Mouse (Mus musculus) cerebellum, adult 2 months (tissue): ENCODE results near the gene Reck. TPM values are rescaled to one million over a fixed set of nuclear protein-coding genes. Genes with fewer than 3 reads are reported as not detected.

Experiments used
- DNase-seq, 2 experiments: peaks; one replicate each; pipeline ENCODE4 v3.0.0; 2021
- H3K27ac ChIP-seq: fragments of 200-500 bp; 2 replicates; pipeline ENCODE4 v1.5.1; 2012; ENCODE audit warnings: low read length, control low read depth, inconsistent platforms; ENCODE audit not compliant: insufficient read depth
- H3K27me3 ChIP-seq: fragments of 200-500 bp; 2 replicates; pipeline ENCODE4 v1.6.1; 2012; ENCODE audit warnings: inconsistent platforms, mild to moderate bottlenecking, low read length, moderate library complexity; ENCODE audit not compliant: control insufficient read depth, insufficient read depth
- H3K4me1 ChIP-seq: fragments of 200-500 bp; 2 replicates; pipeline ENCODE4 v1.6.1; 2011; ENCODE audit warnings: low read length; ENCODE audit not compliant: control insufficient read depth, insufficient read depth
- H3K4me3 ChIP-seq: fragments of 200-500 bp; replicated peaks from 2 replicates; pipeline ENCODE3; 2011; ENCODE audit warnings: mild to moderate bottlenecking, low read depth, low read length, control low read depth; ENCODE audit not compliant: insufficient read depth
- CTCF ChIP-seq: fragments of 200-500 bp; IDR thresholded peaks from 2 replicates; pipeline ENCODE4 v1.5.1; 2011; ENCODE audit warnings: low read depth, mild to moderate bottlenecking, control low read depth, low read length, moderate library complexity, borderline replicate concordance; ENCODE audit not compliant: insufficient read depth
- POLR2A ChIP-seq: fragments of 200-500 bp; IDR thresholded peaks from 2 replicates; pipeline ENCODE4 v1.6.1; 2011; ENCODE audit warnings: low read length, control low read depth, borderline replicate concordance; ENCODE audit not compliant: insufficient read depth
- WGBS: fragments of 180-500 bp; shearing (Covaris S2); methylation state at CpG from one replicate; pipeline ENCODE4 v1.1.7; 2018; 5-methylcytosine and 5-hydroxymethylcytosine counted together
- polyA plus RNA-seq: library from polyadenylated mRNA; depleted of rRNA; stranded (reverse); fragments of >200 nt; gene quantifications from 2 replicates; pipeline ENCODE4 v1.2.3, GENCODE M21; 2012; rRNA removed

The Reck gene
- polyA plus RNA-seq, 1 experiment, result 8.3 TPM

- H3K27ac ChIP-seq, result no peak overlapping the region
- 73% methylated on average over 2 of the region's 2 CpGs for WGBS
Observed at GRCm38 (mm10) chr4:43994342-43994741, 119.0 kb downstream of the Reck start.

More at GRCm38 (mm10) chr4:43994342-43994741, 119.0 kb downstream of the Reck start:
- TF ChIP-seq POLR2A (no peak), CTCF (no peak)
- no peak for DNase-seq
- H3K27me3 ChIP-seq, result no peaks in the 10 kb centered on the region
- no peak overlapping the region for H3K4me3 ChIP-seq
- H3K4me1 ChIP-seq, result no peaks in the 10 kb centered on the region

Other genes with a start within 250 kb of the Reck start
- gene Npr2, start 243.6 kb upstream of the Reck start, polyA plus RNA-seq, result 140 and 145 TPM in 2 replicates
- 3.8 and 5.7 TPM in 2 replicates for gene Spag8, start 221.9 kb upstream of the Reck start, polyA plus RNA-seq
- gene Hint2, start 219.1 kb upstream of the Reck start, polyA plus RNA-seq, result 94.3 and 99.6 TPM in 2 replicates
- 21.2 and 21.8 TPM in 2 replicates for gene Tmem8b, start 206.6 kb upstream of the Reck start, polyA plus RNA-seq
- 0.77 and 1.0 TPM in 2 replicates for gene Fam221b, start 206.4 kb upstream of the Reck start, polyA plus RNA-seq
- gene Olfr70, start 174.7 kb upstream of the Reck start, polyA plus RNA-seq, result not detected in 2 replicates
- gene Olfr71, start 165.3 kb upstream of the Reck start, polyA plus RNA-seq, result not detected in 2 replicates
- gene Hrct1, start 148.3 kb upstream of the Reck start, polyA plus RNA-seq, result 1.6 and 1.9 TPM in 2 replicates
- 0.76 and 0.88 TPM in 2 replicates for gene Spaar, start 145.5 kb upstream of the Reck start, polyA plus RNA-seq
- gene Olfr159, start 104.5 kb upstream of the Reck start, polyA plus RNA-seq, result not detected in 2 replicates
- gene Olfr156, start 51.6 kb upstream of the Reck start, polyA plus RNA-seq, result not detected in 2 replicates
- gene Olfr157, start 35.3 kb upstream of the Reck start, polyA plus RNA-seq, result not detected in 2 replicates
- gene Olfr155, start 24.0 kb upstream of the Reck start, polyA plus RNA-seq, result not detected in 2 replicates
- gene Glipr2, start 81.9 kb downstream of the Reck start, polyA plus RNA-seq, result 6.8 and 7.4 TPM in 2 replicates
- not detected in 2 replicates for gene Ccin, start 108.0 kb downstream of the Reck start, polyA plus RNA-seq
- gene Clta, start 128.9 kb downstream of the Reck start, polyA plus RNA-seq, result 459 and 486 TPM in 2 replicates
- 21.7 and 23.3 TPM in 2 replicates for gene Gne, start 208.6 kb downstream of the Reck start, polyA plus RNA-seq